ENCODE assay signal across 28 mouse cellular contexts in the genomic region with DNA sequence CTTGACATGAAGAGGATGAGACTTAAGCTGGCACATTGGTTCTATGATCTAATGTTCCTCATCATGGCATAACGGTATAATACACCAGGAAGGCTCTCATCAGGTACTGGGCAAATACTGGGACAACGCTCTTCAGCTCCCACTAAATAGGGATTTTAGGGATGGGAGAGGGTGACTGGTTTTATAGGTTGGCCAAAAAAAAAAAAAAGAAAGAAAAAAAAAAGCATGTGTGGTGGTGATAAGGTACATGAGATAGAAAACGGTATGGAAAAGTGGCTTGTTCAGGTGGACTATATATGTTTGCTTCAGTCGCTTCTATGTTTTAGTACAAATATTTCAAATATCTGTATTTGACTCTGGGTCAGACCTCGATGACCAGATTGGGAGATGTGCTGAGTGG.
DNase-seq lines count a peak whose midpoint lies in the region; ATAC-seq and TF ChIP-seq lines count a peak whose summit lies in the region.
"Had no signal": no experiment of that assay in that cellular context is flagged by ENCODE, and none has a peak within 500 bp of the region (broad histone marks: within the 10 kb centered on the region; RNA-seq: fewer than 3 reads in every experiment).

No protein-coding gene starts in this region.

- ATAC-seq in forebrain, embryonic 12.5 days (ENCODE audit: low FRiP score), result no peak
- ATAC-seq in forebrain, postnatal 0 days, result no peak
- ATAC-seq in midbrain, embryonic 12.5 days (ENCODE audit: low FRiP score, low read depth), result no peak
- ATAC-seq in midbrain, postnatal 0 days (ENCODE audit: low FRiP score), result no peak
- ATAC-seq in hindbrain, embryonic 14.5 days (ENCODE audit: low FRiP score), result no peak
- ATAC-seq in neural tube, embryonic 14.5 days (ENCODE audit: low read depth), result no peak
- ATAC-seq: inflammation-experienced regulatory T-cells, adult 6 months had no signal

- 94% methylated on average over 5 of the region's 5 CpGs for WGBS in forebrain, embryonic 12.5 days
- 96% methylated on average over 5 of the region's 5 CpGs for WGBS in forebrain, postnatal 0 days
- WGBS in midbrain, embryonic 12.5 days, result 95% methylated on average over 5 of the region's 5 CpGs
- 98% methylated on average over 5 of the region's 5 CpGs for WGBS in midbrain, postnatal 0 days
- 97% methylated on average over 5 of the region's 5 CpGs for WGBS in hindbrain, embryonic 14.5 days
- 97% methylated on average over 5 of the region's 5 CpGs for WGBS in neural tube, embryonic 14.5 days

- H3K9me3 ChIP-seq in forebrain, embryonic 12.5 days, result no peaks in the 10 kb centered on the region
- no peaks in the 10 kb centered on the region for H3K9me3 ChIP-seq in forebrain, postnatal 0 days (ENCODE audit: low read length)
- no peaks in the 10 kb centered on the region for H3K9me3 ChIP-seq in midbrain, embryonic 12.5 days
- no peaks in the 10 kb centered on the region for H3K9me3 ChIP-seq in midbrain, postnatal 0 days (ENCODE audit: low read length)
- H3K9me3 ChIP-seq in hindbrain, embryonic 14.5 days (ENCODE audit: control insufficient read depth, low read length), result no peaks in the 10 kb centered on the region
- no peaks in the 10 kb centered on the region for H3K9me3 ChIP-seq in neural tube, embryonic 14.5 days (ENCODE audit: control insufficient read depth, low read length)
- H3K9me3 ChIP-seq: embryonic facial prominence, embryonic 12.5 days; heart, embryonic 10.5 days; heart, embryonic 15.5 days; limb, embryonic 13.5 days; lung, embryonic 15.5 days had no signal

- no peaks in the 10 kb centered on the region for H3K27me3 ChIP-seq in forebrain, embryonic 12.5 days
- no peaks in the 10 kb centered on the region for H3K27me3 ChIP-seq in forebrain, postnatal 0 days (ENCODE audit: insufficient read depth, low read length)
- no peaks in the 10 kb centered on the region for H3K27me3 ChIP-seq in midbrain, embryonic 12.5 days
- no peaks in the 10 kb centered on the region for H3K27me3 ChIP-seq in midbrain, postnatal 0 days (ENCODE audit: insufficient read depth, low read length)
- no peaks in the 10 kb centered on the region for H3K27me3 ChIP-seq in hindbrain, embryonic 14.5 days (ENCODE audit: control insufficient read depth, insufficient read depth, low read length)
- H3K27me3 ChIP-seq in neural tube, embryonic 14.5 days (ENCODE audit: control insufficient read depth, insufficient read depth, low read length), result no peaks in the 10 kb centered on the region
- H3K27me3 ChIP-seq: embryonic facial prominence, embryonic 12.5 days; heart, embryonic 15.5 days; limb, embryonic 13.5 days; lung, embryonic 15.5 days had no signal

- H3K27ac ChIP-seq in forebrain, embryonic 12.5 days, result peak overlapping the region; percentile 66; the same call in 1 of the 2 replicates
- no peak overlapping the region; the same call in 1 of the 2 replicates for H3K27ac ChIP-seq in forebrain, postnatal 0 days (ENCODE audit: low read depth, low read length)
- H3K27ac ChIP-seq in midbrain, embryonic 12.5 days (replicated peaks), result peak overlapping the region; percentile 58
- no peak overlapping the region for H3K27ac ChIP-seq in midbrain, postnatal 0 days (ENCODE audit: low read depth, low read length)
- peak overlapping the region; percentile 60; the same call in 1 of the 2 replicates for H3K27ac ChIP-seq in hindbrain, embryonic 14.5 days
- H3K27ac ChIP-seq in neural tube, embryonic 14.5 days (ENCODE audit: low read depth, low read length), result peak overlapping the region; percentile 70
- H3K27ac ChIP-seq in layer of hippocampus, adult 2 months, result no peak overlapping the region
- H3K27ac ChIP-seq: embryonic facial prominence, embryonic 12.5 days; heart, embryonic 15.5 days; left cerebral cortex, adult 2 months; limb, embryonic 13.5 days; lung, embryonic 15.5 days; stomach, postnatal 0 days had no signal

- no peak overlapping the region for H3K9ac ChIP-seq in forebrain, embryonic 12.5 days
- H3K9ac ChIP-seq in forebrain, postnatal 0 days, result no peak overlapping the region
- no peak overlapping the region for H3K9ac ChIP-seq in midbrain, embryonic 12.5 days (replicated peaks)
- H3K9ac ChIP-seq in midbrain, postnatal 0 days (replicated peaks; ENCODE audit: low read length, poor library complexity, severe bottlenecking), result no peak overlapping the region
- H3K9ac ChIP-seq in hindbrain, embryonic 14.5 days, result no peak overlapping the region
- H3K9ac ChIP-seq in neural tube, embryonic 14.5 days (replicated peaks; ENCODE audit: low read depth, low read length), result no peak overlapping the region
- H3K9ac ChIP-seq: embryonic facial prominence, embryonic 12.5 days; heart, embryonic 15.5 days; limb, embryonic 13.5 days; lung, embryonic 15.5 days had no signal

- peaks cover 32% of the 10 kb centered on the region for H3K4me1 ChIP-seq in forebrain, embryonic 12.5 days
- H3K4me1 ChIP-seq in forebrain, postnatal 0 days (ENCODE audit: insufficient read depth), result peaks cover 17% of the 10 kb centered on the region
- peaks cover 26% of the 10 kb centered on the region for H3K4me1 ChIP-seq in midbrain, embryonic 12.5 days
- H3K4me1 ChIP-seq in midbrain, postnatal 0 days (ENCODE audit: insufficient read depth, low read length), result 0 out of 2 replicates have a peak, but pooled peaks cover 3% of the 10 kb centered on the region
- peaks cover 15% of the 10 kb centered on the region for H3K4me1 ChIP-seq in hindbrain, embryonic 14.5 days (replicated peaks; ENCODE audit: control insufficient read depth, insufficient read depth, low read length)
- H3K4me1 ChIP-seq in neural tube, embryonic 14.5 days (ENCODE audit: control insufficient read depth, insufficient read depth, low read length), result peaks cover 16% of the 10 kb centered on the region; the same call in 1 of the 2 replicates
- H3K4me1 ChIP-seq: lung, embryonic 15.5 days had no signal

- H3K36me3 ChIP-seq in forebrain, embryonic 12.5 days (replicated peaks), result no peaks in the 10 kb centered on the region
- no peaks in the 10 kb centered on the region for H3K36me3 ChIP-seq in forebrain, postnatal 0 days (ENCODE audit: insufficient read depth)
- no peaks in the 10 kb centered on the region for H3K36me3 ChIP-seq in midbrain, embryonic 12.5 days
- H3K36me3 ChIP-seq in midbrain, postnatal 0 days (ENCODE audit: insufficient read depth, low read length), result no peaks in the 10 kb centered on the region
- H3K36me3 ChIP-seq in hindbrain, embryonic 14.5 days (replicated peaks; ENCODE audit: control insufficient read depth, insufficient read depth), result no peaks in the 10 kb centered on the region
- H3K36me3 ChIP-seq in neural tube, embryonic 14.5 days (ENCODE audit: control insufficient read depth, insufficient read depth, low read length), result no peaks in the 10 kb centered on the region
- H3K36me3 ChIP-seq: embryonic facial prominence, embryonic 12.5 days; heart, embryonic 10.5 days; heart, embryonic 15.5 days; limb, embryonic 13.5 days; lung, embryonic 15.5 days had no signal

- no peak for DNase-seq in forebrain, postnatal 0 days
- DNase-seq in midbrain, postnatal 0 days (ENCODE audit: low spot score), result no peak
- no peak for DNase-seq in hindbrain, embryonic 14.5 days (ENCODE audit: low spot score)
- no peak for DNase-seq in layer of hippocampus, adult 2 months (ENCODE audit: low spot score in 2 of 2)
- no peak for DNase-seq in thymus, postnatal 25 days
- DNase-seq: adrenal gland, adult 2 months; adrenal gland, postnatal 36 days; cerebellum, adult 2 months; cerebellum, postnatal 25 days; gastrocnemius, postnatal 25 days; heart, adult 11 months; kidney, adult 11 months; kidney, postnatal 14 days; right cerebral cortex, postnatal 4 days; thymus, adult 18-20 months; thymus, postnatal 4 days had no signal

- H3K4me2 ChIP-seq in forebrain, embryonic 12.5 days, result no peak overlapping the region
- H3K4me2 ChIP-seq in forebrain, postnatal 0 days (ENCODE audit: low read depth), result no peak overlapping the region
- H3K4me2 ChIP-seq in midbrain, embryonic 12.5 days (replicated peaks), result no peak overlapping the region
- H3K4me2 ChIP-seq in midbrain, postnatal 0 days (ENCODE audit: low read depth, low read length, poor library complexity, severe bottlenecking), result no peak overlapping the region
- no peak overlapping the region for H3K4me2 ChIP-seq in hindbrain, embryonic 14.5 days (replicated peaks)
- no peak overlapping the region for H3K4me2 ChIP-seq in neural tube, embryonic 14.5 days (ENCODE audit: low read depth, low read length)
- H3K4me2 ChIP-seq: embryonic facial prominence, embryonic 12.5 days; heart, embryonic 15.5 days; limb, embryonic 13.5 days; liver, embryonic 11.5 days; lung, embryonic 15.5 days had no signal

- H3K4me3 ChIP-seq in forebrain, embryonic 12.5 days (replicated peaks), result no peak overlapping the region
- H3K4me3 ChIP-seq in forebrain, postnatal 0 days (ENCODE audit: low read depth, low read length), result no peak overlapping the region
- no peak overlapping the region for H3K4me3 ChIP-seq in midbrain, embryonic 12.5 days
- no peak overlapping the region for H3K4me3 ChIP-seq in midbrain, postnatal 0 days (ENCODE audit: low read depth, low read length)
- no peak overlapping the region for H3K4me3 ChIP-seq in hindbrain, embryonic 14.5 days (replicated peaks; ENCODE audit: low read length)
- no peak overlapping the region for H3K4me3 ChIP-seq in neural tube, embryonic 14.5 days (ENCODE audit: low read depth, low read length)
- no peak overlapping the region for H3K4me3 ChIP-seq in layer of hippocampus, adult 2 months
- H3K4me3 ChIP-seq: embryonic facial prominence, embryonic 12.5 days; heart, embryonic 10.5 days; heart, embryonic 15.5 days; left cerebral cortex, adult 2 months; limb, embryonic 13.5 days; lung, embryonic 15.5 days had no signal

- no peak for TF ChIP-seq CTCF in forebrain, postnatal 0 days (IDR thresholded peaks at IDR 0.05; ENCODE audit: low read depth)
- no peak for TF ChIP-seq CTCF in midbrain, postnatal 0 days (IDR thresholded peaks at IDR 0.05)
- TF ChIP-seq CTCF in layer of hippocampus, adult 2 months (conservative IDR thresholded peaks at IDR 0.05), result no peak

Comparison
In these comparisons a context has a peak if more than half of its experiments do, and no peak if none do; other contexts are left out.
1. H3K27ac ChIP-seq: peak in forebrain, embryonic 12.5 days (single experiment), midbrain, embryonic 12.5 days (single experiment), hindbrain, embryonic 14.5 days (single experiment) and neural tube, embryonic 14.5 days (single experiment); none in forebrain, postnatal 0 days (single experiment), midbrain, postnatal 0 days (single experiment) and layer of hippocampus, adult 2 months (single experiment).